Mouse (Mus musculus): ENCODE data around the gene Rlbp1.

- no peak for TF ChIP-seq MAX (IDR thresholded peaks at IDR 0.05)
- TF ChIP-seq CTCF (IDR thresholded peaks at IDR 0.05; ENCODE audit: control insufficient read depth, insufficient read depth, insufficient read length), result no peak
- no peak for TF ChIP-seq MYOG (IDR thresholded peaks at IDR 0.05; ENCODE audit: control insufficient read depth, extremely low read depth, insufficient read length)
- no peak for TF ChIP-seq CEBPB (IDR thresholded peaks at IDR 0.05; ENCODE audit: low read depth)
- TF ChIP-seq MYOD1 (IDR thresholded peaks at IDR 0.05; ENCODE audit: control insufficient read depth, insufficient read length, low read depth), result no peak
These were observed 12.8 kb downstream of the Rlbp1 start for GRCm38 (mm10) chr7:79374017-79374416.
